Mouse (Mus musculus): ENCODE measurements around the gene Rhbdf2. TPM values are rescaled to one million over a fixed set of nuclear protein-coding genes. Genes with fewer than 3 reads are reported as not detected.

The Rhbdf2 gene
- total RNA-seq, 2 experiments from 2014 or later = 2.3 to 2.8 TPM

GRCm38 (mm10) chr11:116571767-116572679 lies 54.8 kb downstream of the Rhbdf2 start:
- ATAC-seq (replicated peaks; ENCODE audit: low FRiP score, poor library complexity, severe bottlenecking) = peak; percentile 57

GRCm38 (mm10) chr11:116570821-116571220 lies 56.0 kb downstream of the Rhbdf2 start:
- ATAC-seq (replicated peaks; ENCODE audit: low FRiP score, poor library complexity, severe bottlenecking) = no peak

GRCm38 (mm10) chr11:116567531-116567930 lies 59.3 kb downstream of the Rhbdf2 start:
- no peak for ATAC-seq (replicated peaks; ENCODE audit: low FRiP score, poor library complexity, severe bottlenecking)

- ATAC-seq (replicated peaks; ENCODE audit: low FRiP score, poor library complexity, severe bottlenecking) = no peak
Measured at GRCm38 (mm10) chr11:116565283-116566041, 61.4 kb downstream of the Rhbdf2 start.

- ATAC-seq (replicated peaks; ENCODE audit: low FRiP score, poor library complexity, severe bottlenecking) = no peak
Measured at GRCm38 (mm10) chr11:116556308-116556707, 70.5 kb downstream of the Rhbdf2 start.

GRCm38 (mm10) chr11:116555572-116555971 lies 71.2 kb downstream of the Rhbdf2 start:
- ATAC-seq (replicated peaks; ENCODE audit: low FRiP score, poor library complexity, severe bottlenecking) = no peak

- ATAC-seq (replicated peaks; ENCODE audit: low FRiP score, poor library complexity, severe bottlenecking) = 0 out of 2 replicates have a peak, but pooled peaks have one; percentile 24
Measured at GRCm38 (mm10) chr11:116554171-116554878, 72.5 kb downstream of the Rhbdf2 start.

- no peak for ATAC-seq (replicated peaks; ENCODE audit: low FRiP score, poor library complexity, severe bottlenecking)
Measured at GRCm38 (mm10) chr11:116552194-116552593, 74.6 kb downstream of the Rhbdf2 start.

GRCm38 (mm10) chr11:116550748-116551147 lies 76.1 kb downstream of the Rhbdf2 start:
- no peak for ATAC-seq (replicated peaks; ENCODE audit: low FRiP score, poor library complexity, severe bottlenecking)

- peak; percentile 72 for ATAC-seq (replicated peaks; ENCODE audit: low FRiP score, poor library complexity, severe bottlenecking)
Measured at GRCm38 (mm10) chr11:116549273-116550038, 77.4 kb downstream of the Rhbdf2 start.

- no peak for ATAC-seq (replicated peaks; ENCODE audit: low FRiP score, poor library complexity, severe bottlenecking)
Measured at GRCm38 (mm10) chr11:116548780-116549179, 78.0 kb downstream of the Rhbdf2 start.

Other genes starting within 250 kb of the Rhbdf2 start
- 0.63 and 1.7 TPM in 2 replicates for gene Rnf157, start 214.0 kb downstream of the Rhbdf2 start, total RNA-seq (2015; ENCODE audit: low replicate concordance)
- gene Rnf157, start 214.0 kb downstream of the Rhbdf2 start, total RNA-seq (2017; ENCODE audit: low replicate concordance) = 2.0 and 2.1 TPM in 2 replicates
- 46.6 and 59.0 TPM in 2 replicates for gene Ubald2, start 192.9 kb downstream of the Rhbdf2 start, total RNA-seq (2015; ENCODE audit: low replicate concordance)
- gene Ubald2, start 192.9 kb downstream of the Rhbdf2 start, total RNA-seq (2017; ENCODE audit: low replicate concordance) = 27.0 and 41.7 TPM in 2 replicates
- gene Qrich2, start 160.8 kb downstream of the Rhbdf2 start, total RNA-seq (2015; ENCODE audit: low replicate concordance) = not detected in 2 replicates
- 0.17 TPM in 1 of 2 replicates, not detected in the other for gene Qrich2, start 160.8 kb downstream of the Rhbdf2 start, total RNA-seq (2017; ENCODE audit: low replicate concordance)
- 9.8 and 11.1 TPM in 2 replicates for gene Prpsap1, start 132.8 kb downstream of the Rhbdf2 start, total RNA-seq (2015; ENCODE audit: low replicate concordance)
- gene Prpsap1, start 132.8 kb downstream of the Rhbdf2 start, total RNA-seq (2017; ENCODE audit: low replicate concordance) = 9.2 and 14.1 TPM in 2 replicates
- gene Sphk1, start 96.1 kb downstream of the Rhbdf2 start, total RNA-seq (2015; ENCODE audit: low replicate concordance) = 14.2 and 15.9 TPM in 2 replicates
- gene Sphk1, start 96.1 kb downstream of the Rhbdf2 start, total RNA-seq (2017; ENCODE audit: low replicate concordance) = 45.3 and 46.3 TPM in 2 replicates
- gene Ube2o, start 45.6 kb downstream of the Rhbdf2 start, total RNA-seq (2015; ENCODE audit: low replicate concordance) = 473 and 508 TPM in 2 replicates
- 800 and 935 TPM in 2 replicates for gene Ube2o, start 45.6 kb downstream of the Rhbdf2 start, total RNA-seq (2017; ENCODE audit: low replicate concordance)
- not detected in 2 replicates for gene Aanat, start 40.6 kb downstream of the Rhbdf2 start, total RNA-seq (2015; ENCODE audit: low replicate concordance)
- gene Aanat, start 40.6 kb downstream of the Rhbdf2 start, total RNA-seq (2017; ENCODE audit: low replicate concordance) = not detected in 2 replicates
- not detected in 2 replicates for gene Prcd, start 26.5 kb upstream of the Rhbdf2 start, total RNA-seq (2015; ENCODE audit: low replicate concordance)
- gene Prcd, start 26.5 kb upstream of the Rhbdf2 start, total RNA-seq (2017; ENCODE audit: low replicate concordance) = not detected in 2 replicates
- not detected in 2 replicates for gene Cygb, start 27.3 kb upstream of the Rhbdf2 start, total RNA-seq (2015; ENCODE audit: low replicate concordance)
- not detected in 2 replicates for gene Cygb, start 27.3 kb upstream of the Rhbdf2 start, total RNA-seq (2017; ENCODE audit: low replicate concordance)
- not detected in 2 replicates for gene St6galnac1, start 148.5 kb upstream of the Rhbdf2 start, total RNA-seq (2015; ENCODE audit: low replicate concordance)
- gene St6galnac1, start 148.5 kb upstream of the Rhbdf2 start, total RNA-seq (2017; ENCODE audit: low replicate concordance) = not detected in 2 replicates
- 4.2 TPM in 1 of 2 replicates, not detected in the other for gene Mxra7, start 201.0 kb upstream of the Rhbdf2 start, total RNA-seq (2015; ENCODE audit: low replicate concordance)
- not detected in 2 replicates for gene Mxra7, start 201.0 kb upstream of the Rhbdf2 start, total RNA-seq (2017; ENCODE audit: low replicate concordance)
- 11.3 and 11.5 TPM in 2 replicates for gene Mettl23, start 216.3 kb upstream of the Rhbdf2 start, total RNA-seq (2015; ENCODE audit: low replicate concordance)
- 5.4 and 15.1 TPM in 2 replicates for gene Mettl23, start 216.3 kb upstream of the Rhbdf2 start, total RNA-seq (2017; ENCODE audit: low replicate concordance)
- gene Jmjd6, start 216.4 kb upstream of the Rhbdf2 start, total RNA-seq (2015; ENCODE audit: low replicate concordance) = 12.5 and 24.2 TPM in 2 replicates
- gene Jmjd6, start 216.4 kb upstream of the Rhbdf2 start, total RNA-seq (2017; ENCODE audit: low replicate concordance) = 10.7 and 13.9 TPM in 2 replicates
- 9.2 and 35.0 TPM in 2 replicates for gene Mfsd11, start 225.4 kb upstream of the Rhbdf2 start, total RNA-seq (2015; ENCODE audit: low replicate concordance)
- 3.4 and 3.5 TPM in 2 replicates for gene Mfsd11, start 225.4 kb upstream of the Rhbdf2 start, total RNA-seq (2017; ENCODE audit: low replicate concordance)
- 308 and 417 TPM in 2 replicates for gene Srsf2, start 226.1 kb upstream of the Rhbdf2 start, total RNA-seq (2015; ENCODE audit: low replicate concordance)
- gene Srsf2, start 226.1 kb upstream of the Rhbdf2 start, total RNA-seq (2017; ENCODE audit: low replicate concordance) = 97.0 and 120 TPM in 2 replicates

All from erythroblast, adult 5-6 weeks (primary cell).